Mouse (Mus musculus) midbrain, embryonic 16.5 days (tissue): Measurements from ENCODE around the gene Uqcr11. TPM values are rescaled to one million over a fixed set of nuclear protein-coding genes. Genes with fewer than 3 reads are reported as not detected.

ENCODE experiments used
- ATAC-seq: fragments of 200-750 bp; cut with Nextera tagmentation; 2 replicates; pipeline ENCODE4 v1.8.0; 2017; ENCODE audit warnings: moderate TSS enrichment
- H3K27ac ChIP-seq: fragments of 300-500 bp; sonication (generic); 2 replicates; pipeline ENCODE4 v1.5.1; 2014; ENCODE audit warnings: mild to moderate bottlenecking, low read length, mixed read lengths
- H3K27me3 ChIP-seq: fragments of 300-500 bp; sonication (generic); 2 replicates; pipeline ENCODE4 v1.6.1; 2014; ENCODE audit warnings: low read depth, low read length, mixed read lengths; ENCODE audit not compliant: control insufficient read depth, insufficient read depth
- H3K36me3 ChIP-seq: fragments of 300-500 bp; sonication (generic); 2 replicates; pipeline ENCODE4 v1.6.1; 2014; ENCODE audit warnings: mild to moderate bottlenecking, low read length, moderate library complexity, mixed read lengths; ENCODE audit not compliant: control insufficient read depth, insufficient read depth
- H3K4me1 ChIP-seq: fragments of 300-500 bp; sonication (generic); 2 replicates; pipeline ENCODE4 v1.6.1; 2014; ENCODE audit warnings: mild to moderate bottlenecking, low read length, mixed read lengths; ENCODE audit not compliant: control insufficient read depth, insufficient read depth
- H3K4me2 ChIP-seq: fragments of 300-500 bp; sonication (generic); 2 replicates; pipeline ENCODE4 v1.6.1; 2014; ENCODE audit warnings: mild to moderate bottlenecking, low read length, mixed read lengths
- H3K4me3 ChIP-seq: fragments of 300-500 bp; sonication (generic); 2 replicates; pipeline ENCODE4 v1.5.1; 2014; ENCODE audit warnings: low read depth, mild to moderate bottlenecking, low read length, moderate library complexity, mixed read lengths
- H3K9ac ChIP-seq: fragments of 300-500 bp; sonication (generic); 2 replicates; pipeline ENCODE4 v1.6.1; 2014; ENCODE audit warnings: low read depth, low read length, mixed read lengths
- H3K9me3 ChIP-seq: fragments of 300-500 bp; sonication (generic); replicated peaks from 2 replicates; pipeline ENCODE4 v1.6.1; 2014; ENCODE audit warnings: mild to moderate bottlenecking, low read length, mixed read lengths; ENCODE audit not compliant: control insufficient read depth, poor library complexity, severe bottlenecking
- WGBS: fragments of 180-500 bp; shearing (Covaris S2); extraction: QIAGEN DNeasy Blood & Tissue Kit; methylation state at CpG from one replicate; pipeline ENCODE4 v1.1.7; 2014; 5-methylcytosine and 5-hydroxymethylcytosine counted together
- polyA plus RNA-seq: library from polyadenylated mRNA; unstranded; fragments of >200 nt; fragmentation: Nextera tagmentation; extraction: Ambion mirVana; gene quantifications from 2 replicates; pipeline ENCODE4 v1.2.1, GENCODE M21; 2015

The Uqcr11 gene
- polyA plus RNA-seq, 1 experiment from 2014 or later: 532 TPM

DNA sequence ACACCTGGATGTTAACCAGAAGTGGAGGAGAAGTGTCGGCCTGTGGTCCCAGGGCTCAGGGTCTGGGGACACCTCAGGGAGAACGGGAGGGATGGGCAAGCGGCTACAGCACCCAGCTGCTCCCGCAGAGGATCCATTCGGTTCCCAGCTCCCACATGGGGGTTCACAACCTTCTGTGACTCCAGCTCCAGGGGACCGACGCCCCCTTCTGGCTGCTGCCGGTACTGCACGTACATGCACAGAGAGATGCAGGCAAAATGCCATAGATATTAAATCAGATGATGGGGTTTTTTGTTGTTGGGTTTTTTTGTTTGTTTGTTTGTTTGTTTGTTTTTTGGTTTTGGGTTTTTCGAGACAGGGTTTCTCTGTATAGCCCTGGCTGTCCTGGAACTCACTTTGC is 28.9 kb downstream of the Uqcr11 start:
- no peak for ATAC-seq
- H3K27ac ChIP-seq: no peak overlapping the region
- no peaks in the 10 kb centered on the region for H3K9me3 ChIP-seq
- H3K4me2 ChIP-seq: no peak overlapping the region
- H3K4me1 ChIP-seq: peaks cover 5% of the 10 kb centered on the region
- no peaks in the 10 kb centered on the region for H3K27me3 ChIP-seq
- no peak overlapping the region for H3K4me3 ChIP-seq
- H3K9ac ChIP-seq: no peak overlapping the region
- 52% methylated on average over 10 of the region's 10 CpGs for WGBS
- peaks cover 31% of the 10 kb centered on the region for H3K36me3 ChIP-seq

- H3K9me3 ChIP-seq: no peaks in the 10 kb centered on the region
- H3K27ac ChIP-seq: no peak overlapping the region
- peaks cover 16% of the 10 kb centered on the region for H3K36me3 ChIP-seq
- 0 out of 2 replicates have a peak, but pooled peaks have one; percentile 61 for ATAC-seq
- H3K9ac ChIP-seq: no peak overlapping the region
- H3K4me1 ChIP-seq: peaks cover 9% of the 10 kb centered on the region
- 2% methylated on average over 7 of the region's 7 CpGs for WGBS
- H3K4me3 ChIP-seq: no peak overlapping the region
- H3K27me3 ChIP-seq: no peaks in the 10 kb centered on the region
- no peak overlapping the region for H3K4me2 ChIP-seq
These were observed 30.5 kb downstream of the Uqcr11 start for GRCm38 (mm10) chr10:80376160-80376559.

DNA sequence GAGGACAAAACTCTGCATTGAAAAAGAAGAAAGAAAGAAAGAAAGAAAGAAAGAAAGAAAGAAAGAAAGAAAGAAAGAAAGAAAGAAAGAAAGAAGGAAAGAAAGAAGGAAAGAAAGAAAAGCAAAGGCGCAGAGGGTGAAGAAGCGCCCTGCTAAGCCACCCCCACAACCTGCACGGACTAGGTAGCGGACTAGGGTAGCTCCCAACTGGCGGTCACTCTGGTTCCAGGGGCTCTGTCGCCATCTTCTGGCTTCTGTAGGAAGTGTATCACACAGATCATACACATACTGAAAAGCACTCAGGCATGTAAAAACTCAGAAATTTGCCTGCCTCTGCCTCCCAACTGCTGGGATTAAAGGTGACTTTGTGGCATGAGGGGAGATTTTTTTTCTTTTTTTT is 32.6 kb downstream of the Uqcr11 start:
- H3K36me3 ChIP-seq: no peaks in the 10 kb centered on the region
- 15% methylated on average over 6 of the region's 6 CpGs for WGBS
- no peaks in the 10 kb centered on the region for H3K27me3 ChIP-seq
- H3K9ac ChIP-seq: no peak overlapping the region
- H3K4me2 ChIP-seq: no peak overlapping the region
- H3K27ac ChIP-seq: no peak overlapping the region
- H3K9me3 ChIP-seq: no peaks in the 10 kb centered on the region
- H3K4me1 ChIP-seq: peaks cover 9% of the 10 kb centered on the region
- H3K4me3 ChIP-seq: no peak overlapping the region
- no peak for ATAC-seq

DNA sequence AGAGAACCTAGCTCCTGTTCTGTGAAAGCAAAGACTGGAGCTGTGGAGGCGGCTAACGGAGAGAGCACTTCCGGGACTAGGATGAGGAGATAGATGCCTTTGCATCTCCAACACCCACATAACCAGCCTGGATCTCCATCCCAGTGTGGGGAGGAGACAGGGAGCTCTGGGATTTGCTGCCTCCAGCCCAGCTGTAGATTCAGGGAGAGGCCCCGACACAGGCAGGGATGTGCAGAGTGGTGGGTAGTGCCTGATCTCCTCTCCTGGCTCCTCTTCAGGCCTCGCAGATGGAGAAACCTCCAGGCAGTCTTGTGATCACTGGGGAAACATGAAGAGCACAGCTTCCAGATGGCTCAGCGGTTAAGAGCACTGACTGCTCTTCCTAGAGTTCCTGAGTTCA is 33.9 kb downstream of the Uqcr11 start:
- no peak for ATAC-seq
- no peak overlapping the region for H3K4me3 ChIP-seq
- WGBS: 87% methylated on average over 6 of the region's 6 CpGs

GRCm38 (mm10) chr10:80371983-80372382 is 34.6 kb downstream of the Uqcr11 start:
- Histone ChIP-seq H3K4me3 (peak overlapping the region; percentile 30), H3K27me3 (no peaks in the 10 kb centered on the region), H3K4me2 (peak overlapping the region; percentile 50), H3K27ac (peak overlapping the region; percentile 68), H3K9me3 (no peaks in the 10 kb centered on the region), H3K4me1 (peaks cover 9% of the 10 kb centered on the region), H3K9ac (peak overlapping the region; percentile 48; the same call in 1 of the 2 replicates), H3K36me3 (no peaks in the 10 kb centered on the region)
- WGBS: 54% methylated on average over 9 of the region's 9 CpGs
- ATAC-seq: peak; percentile 1; the same call in 1 of the 2 replicates

More for the DNA sequence above, 33.9 kb downstream of the Uqcr11 start:
- H3K9ac ChIP-seq: no peak overlapping the region
- H3K4me2 ChIP-seq: no peak overlapping the region
- no peaks in the 10 kb centered on the region for H3K36me3 ChIP-seq
- no peaks in the 10 kb centered on the region for H3K27me3 ChIP-seq
- H3K4me1 ChIP-seq: peaks cover 9% of the 10 kb centered on the region
- no peaks in the 10 kb centered on the region for H3K9me3 ChIP-seq
- no peak overlapping the region for H3K27ac ChIP-seq

- peak overlapping the region; percentile 48; the same call in 1 of the 2 replicates for H3K9ac ChIP-seq
- peak overlapping the region; percentile 30 for H3K4me3 ChIP-seq
- H3K4me1 ChIP-seq: peaks cover 9% of the 10 kb centered on the region
- peak overlapping the region; percentile 68 for H3K27ac ChIP-seq
- H3K36me3 ChIP-seq: no peaks in the 10 kb centered on the region
- H3K27me3 ChIP-seq: no peaks in the 10 kb centered on the region
- no peaks in the 10 kb centered on the region for H3K9me3 ChIP-seq
- WGBS: 3% methylated on average over 12 of the region's 12 CpGs
- ATAC-seq: peak; percentile 88
- peak overlapping the region; percentile 50 for H3K4me2 ChIP-seq
These were observed 35.1 kb downstream of the Uqcr11 start for GRCm38 (mm10) chr10:80371411-80371966.

DNA sequence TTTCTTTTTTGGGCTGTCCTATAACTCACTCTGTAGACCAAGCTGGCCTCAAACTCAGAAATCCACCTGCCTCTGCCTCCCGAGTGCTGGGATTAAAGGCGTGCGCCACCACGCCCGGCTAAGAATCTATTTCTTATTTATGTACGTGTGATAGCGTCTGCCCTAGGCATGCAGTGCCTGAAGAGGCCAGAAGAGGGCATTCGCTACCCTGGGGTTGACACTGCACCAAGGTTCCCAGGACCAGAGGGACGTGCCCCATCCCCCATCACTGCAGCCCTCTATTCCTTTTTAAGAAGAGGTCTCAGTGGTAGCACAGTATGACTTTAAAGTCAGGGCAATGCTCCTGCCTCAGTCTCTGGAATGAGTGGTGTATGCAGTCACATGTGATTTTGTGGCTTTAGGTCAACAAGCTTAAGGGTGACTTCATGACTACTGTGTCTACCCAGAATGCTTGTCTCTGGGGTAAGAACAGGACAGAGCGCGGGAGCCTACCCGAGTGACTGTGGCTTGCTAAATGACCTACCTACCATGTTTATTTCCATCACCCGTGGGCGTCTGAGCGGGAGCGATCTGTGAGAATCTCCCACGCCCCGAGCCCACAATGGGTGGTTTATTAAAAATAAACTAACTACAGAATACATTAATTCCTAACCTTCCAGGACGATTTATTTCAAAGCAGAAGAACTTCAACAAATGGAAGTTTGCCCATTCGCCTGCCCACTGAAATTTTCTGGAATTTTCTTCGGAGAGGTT is 36.5 kb downstream of the Uqcr11 start:
- H3K4me2 ChIP-seq: no peak overlapping the region
- H3K4me3 ChIP-seq: no peak overlapping the region
- H3K9me3 ChIP-seq: no peaks in the 10 kb centered on the region
- 82% methylated on average over 21 of the region's 21 CpGs for whole genome bisulfite sequencing
- no peak for ATAC-seq
- H3K4me1 ChIP-seq: peaks cover 9% of the 10 kb centered on the region
- H3K27ac ChIP-seq: no peak overlapping the region
- H3K9ac ChIP-seq: no peak overlapping the region
- no peaks in the 10 kb centered on the region for H3K27me3 ChIP-seq
- no peaks in the 10 kb centered on the region for H3K36me3 ChIP-seq

DNA sequence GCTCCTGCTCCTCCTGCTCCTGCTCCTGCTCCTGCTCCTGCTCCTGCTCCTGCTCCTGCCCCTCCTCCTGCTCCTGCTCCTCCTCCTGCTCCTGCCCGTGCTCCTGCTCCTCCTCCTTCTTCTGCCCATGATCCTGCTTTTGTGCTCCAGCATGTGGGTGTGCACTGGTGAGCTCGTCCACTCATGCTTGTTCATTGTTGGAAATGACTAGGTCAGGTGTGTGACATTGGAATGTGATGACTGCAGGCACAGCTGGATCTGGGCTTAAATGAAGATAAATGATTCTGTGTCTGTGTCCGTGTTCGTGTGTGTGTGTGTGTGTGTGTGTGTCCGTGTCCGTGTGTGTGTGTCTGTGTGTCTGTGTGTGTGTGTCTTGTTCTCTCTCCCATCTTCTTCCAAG is 38.2 kb downstream of the Uqcr11 start:
- no peak overlapping the region for H3K27ac ChIP-seq
- no peaks in the 10 kb centered on the region; the same call in 1 of the 2 replicates for H3K27me3 ChIP-seq
- peaks cover 12% of the 10 kb centered on the region for H3K4me1 ChIP-seq
- H3K36me3 ChIP-seq: no peaks in the 10 kb centered on the region
- WGBS: 89% methylated on average over 6 of the region's 6 CpGs
- H3K9ac ChIP-seq: no peak overlapping the region
- no peak overlapping the region for H3K4me3 ChIP-seq
- H3K4me2 ChIP-seq: no peak overlapping the region
- H3K9me3 ChIP-seq: no peaks in the 10 kb centered on the region
- ATAC-seq: no peak

DNA sequence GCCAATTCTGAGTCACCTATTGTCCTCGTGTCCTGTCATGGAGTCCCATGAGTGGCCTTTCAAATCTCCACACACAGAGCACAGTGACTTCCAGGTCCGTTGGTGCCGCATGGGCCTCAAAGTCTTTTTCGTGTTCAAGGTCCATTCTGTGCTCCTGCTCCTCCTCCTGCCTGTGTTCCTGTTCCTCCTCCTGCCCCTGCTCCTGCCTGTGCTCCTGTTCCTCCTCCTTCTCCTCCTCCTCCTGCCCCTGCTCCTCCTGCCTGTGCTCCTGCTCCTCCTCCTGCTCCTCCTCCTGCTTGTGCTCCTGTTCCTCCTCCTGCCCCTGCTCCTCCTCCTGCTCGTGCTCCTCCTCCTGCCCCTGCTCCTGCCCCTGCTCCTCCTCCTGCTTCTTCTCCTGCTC is 38.7 kb downstream of the Uqcr11 start:
- Histone ChIP-seq H3K27ac (no peak overlapping the region), H3K27me3 (no peaks in the 10 kb centered on the region; the same call in 1 of the 2 replicates), H3K9ac (no peak overlapping the region), H3K4me1 (peaks cover 12% of the 10 kb centered on the region), H3K9me3 (no peaks in the 10 kb centered on the region), H3K4me2 (no peak overlapping the region), H3K36me3 (no peaks in the 10 kb centered on the region), H3K4me3 (no peak overlapping the region)
- ATAC-seq: no peak
- WGBS: 57% methylated on average over 5 of the region's 5 CpGs
